Mouse (Mus musculus) gastrocnemius, postnatal 25 days (tissue): ENCODE results near the gene Arhgap35. TPM values are rescaled to one million over a fixed set of nuclear protein-coding genes. Genes with fewer than 3 reads are reported as not detected.

ENCODE experiments used
- DNase-seq: peaks from one replicate; pipeline ENCODE4 v3.0.0; 2022
- total RNA-seq, 2 experiments: library from RNA; stranded (reverse); gene quantifications; 1 replicate in 1 of 2; 2 replicates in 1 of 2; pipeline ENCODE4 v1.2.3; 2021

The Arhgap35 gene
- total RNA-seq, 2 experiments from 2014 or later: 15.3 to 16.5 TPM

GRCm38 (mm10) chr7:16465568-16465967 lies 149.2 kb downstream of the Arhgap35 start:
- DNase-seq: no peak

GRCm38 (mm10) chr7:16465160-16465559 lies 149.6 kb downstream of the Arhgap35 start:
- DNase-seq: peak; percentile 17

GRCm38 (mm10) chr7:16463214-16463613 lies 151.6 kb downstream of the Arhgap35 start:
- peak; percentile 42 for DNase-seq

GRCm38 (mm10) chr7:16461705-16462104 lies 153.1 kb downstream of the Arhgap35 start:
- no peak for DNase-seq

GRCm38 (mm10) chr7:16461151-16461550 lies 153.6 kb downstream of the Arhgap35 start:
- DNase-seq: no peak

GRCm38 (mm10) chr7:16460566-16460965 lies 154.2 kb downstream of the Arhgap35 start:
- no peak for DNase-seq

- DNase-seq: no peak
These were observed 158.5 kb downstream of the Arhgap35 start for GRCm38 (mm10) chr7:16456289-16456688.

- no peak for DNase-seq
These were observed 159.8 kb downstream of the Arhgap35 start for GRCm38 (mm10) chr7:16455016-16455415.

GRCm38 (mm10) chr7:16453118-16453711 lies 161.6 kb downstream of the Arhgap35 start:
- DNase-seq: peak; percentile 31

GRCm38 (mm10) chr7:16452587-16453073 lies 162.2 kb downstream of the Arhgap35 start, which contains the start of gene Tmem160:
Tmem160 (plus strand) TSS chr7:16452779.
- DNase-seq: peak; percentile 94

GRCm38 (mm10) chr7:16451656-16452055 lies 163.1 kb downstream of the Arhgap35 start:
- DNase-seq: no peak

Other genes with a start within 250 kb of the Arhgap35 start
- 10 to 100 TPM; 25.2 to 26.4 TPM for gene Sae1, start 227.2 kb downstream of the Arhgap35 start, total RNA-seq
- 10 to 100 TPM; 22.4 to 25.6 TPM for gene Zc3h4, start 214.1 kb downstream of the Arhgap35 start, total RNA-seq
- 10 to 100 TPM; 37.4 to 39.4 TPM for gene Tmem160, start 162.2 kb downstream of the Arhgap35 start, total RNA-seq
- not detected for gene Npas1, start 137.3 kb downstream of the Arhgap35 start, total RNA-seq
- not detected for gene Ceacam15, start 60.7 kb upstream of the Arhgap35 start, total RNA-seq
- not detected for gene Ceacam9, start 106.9 kb upstream of the Arhgap35 start, total RNA-seq
- gene Ap2s1, start 123.4 kb upstream of the Arhgap35 start, total RNA-seq: 10 to 100 TPM; 52.5 to 56.7 TPM
- gene Slc1a5, start 166.3 kb upstream of the Arhgap35 start, total RNA-seq: 10 to 100 TPM; 14.2 to 47.4 TPM
- 10 to 100 TPM; 13.2 to 22.4 TPM for gene Strn4, start 200.9 kb upstream of the Arhgap35 start, total RNA-seq
- 10 to 100 TPM; 35.7 to 42.3 TPM for gene Fkrp, start 201.7 kb upstream of the Arhgap35 start, total RNA-seq
- gene Prkd2, start 227.9 kb upstream of the Arhgap35 start, total RNA-seq: 1 to 10 TPM; 5.0 to 5.3 TPM